Mouse (Mus musculus) liver, postnatal 0 days (tissue): ENCODE results near the gene Sh3glb1. TPM values are rescaled to one million over a fixed set of nuclear protein-coding genes. Genes with fewer than 3 reads are reported as not detected.

Experiments used
- ATAC-seq: fragments of 200-750 bp; cut with Nextera tagmentation; 2 replicates; pipeline ENCODE4 v1.8.0; 2017; ENCODE audit warnings: mild to moderate bottlenecking, moderate library complexity
- DNase-seq: peaks from one replicate; pipeline ENCODE4 v3.0.0-alpha.2; 2016
- H3K27ac ChIP-seq: fragments of 300-500 bp; sonication (generic); 2 replicates; pipeline ENCODE4 v1.5.1; 2014; ENCODE audit warnings: antibody characterized with exemption, moderate library complexity, mild to moderate bottlenecking, low read depth
- H3K27me3 ChIP-seq: fragments of 300-500 bp; sonication (generic); 2 replicates; pipeline ENCODE4 v1.6.1; 2014; ENCODE audit warnings: low read length, control low read depth, mixed read lengths; ENCODE audit not compliant: insufficient read depth
- H3K36me3 ChIP-seq: fragments of 300-500 bp; sonication (generic); replicated peaks from 2 replicates; pipeline ENCODE4 v1.6.1; 2014; ENCODE audit warnings: mild to moderate bottlenecking, control low read depth, low read length, moderate library complexity, mixed read lengths; ENCODE audit not compliant: insufficient read depth
- H3K4me1 ChIP-seq: fragments of 300-500 bp; sonication (generic); 2 replicates; pipeline ENCODE4 v1.6.1; 2014; ENCODE audit warnings: antibody characterized with exemption, mild to moderate bottlenecking, control low read depth; ENCODE audit not compliant: insufficient read depth
- H3K4me2 ChIP-seq: fragments of 300-500 bp; sonication (generic); 2 replicates; pipeline ENCODE4 v1.6.1; 2014; ENCODE audit warnings: low read depth, mild to moderate bottlenecking, low read length, moderate library complexity, mixed read lengths
- H3K4me3 ChIP-seq: fragments of 300-500 bp; sonication (generic); 2 replicates; pipeline ENCODE4 v1.5.1; 2014; ENCODE audit warnings: low read depth, low read length
- H3K9ac ChIP-seq: fragments of 300-500 bp; sonication (generic); replicated peaks from 2 replicates; pipeline ENCODE4 v1.6.1; 2014; ENCODE audit warnings: mild to moderate bottlenecking, moderate library complexity
- H3K9me3 ChIP-seq: fragments of 300-500 bp; sonication (generic); 2 replicates; pipeline ENCODE4 v1.6.1; 2016; ENCODE audit warnings: mild to moderate bottlenecking, control low read depth, low read length, mixed read lengths
- CTCF ChIP-seq: sonication (generic); IDR thresholded peaks from 2 replicates; pipeline ENCODE4 v1.5.1; 2016; ENCODE audit warnings: antibody characterized with exemption, low read depth
- EP300 ChIP-seq: IDR thresholded peaks from 2 replicates; pipeline ENCODE4 v1.6.1; 2016; ENCODE audit warnings: antibody characterized with exemption, low read depth, mild to moderate bottlenecking
- WGBS: fragments of 180-500 bp; shearing (Covaris S2); extraction: QIAGEN DNeasy Blood & Tissue Kit; methylation state at CpG from one replicate; pipeline ENCODE4 v1.1.7; 2014; ENCODE audit not compliant: insufficient replicate concordance; 5-methylcytosine and 5-hydroxymethylcytosine counted together
- polyA plus RNA-seq: library from polyadenylated mRNA; unstranded; fragments of >200 nt; fragmentation: Nextera tagmentation; extraction: Ambion mirVana; gene quantifications from 2 replicates; pipeline ENCODE4 v1.2.1, GENCODE M21; 2015

Sh3glb1 gene
- polyA plus RNA-seq, 1 experiment from 2014 or later: 84.8 TPM

DNA sequence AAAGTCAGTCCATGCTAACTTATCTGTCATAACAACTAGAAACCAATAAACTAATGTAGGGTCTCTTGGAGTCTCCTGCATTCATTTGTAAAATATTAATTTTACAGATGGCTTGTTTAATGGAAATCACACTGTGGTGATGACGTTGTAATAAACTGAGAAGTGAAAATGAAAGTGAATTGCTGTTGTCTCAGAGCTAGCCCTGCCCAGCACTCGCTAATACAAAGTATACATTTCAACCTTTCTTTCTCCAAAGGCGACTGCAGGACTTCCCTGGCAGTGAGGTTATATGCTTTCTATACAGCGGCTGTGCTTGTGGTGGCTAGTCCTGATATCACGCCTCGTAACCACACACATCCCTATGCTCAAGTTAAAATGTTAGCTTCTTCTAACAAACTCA is 16.2 kb downstream of the Sh3glb1 start:
- Histone ChIP-seq H3K36me3 (peaks cover 50% of the 10 kb centered on the region), H3K4me2 (peak overlapping the region; percentile 44), H3K27ac (no peak overlapping the region), H3K9ac (peak overlapping the region; percentile 30; the same call in 1 of the 2 replicates), H3K27me3 (no peaks in the 10 kb centered on the region), H3K4me3 (no peak overlapping the region), H3K9me3 (no peaks in the 10 kb centered on the region), H3K4me1 (peaks cover 1% of the 10 kb centered on the region; the same call in 1 of the 2 replicates)
- DNase-seq (no peak), ATAC-seq (no peak)
- 60% methylated on average over 6 of the region's 6 CpGs for WGBS
- TF ChIP-seq EP300 (no peak), CTCF (no peak)

DNA sequence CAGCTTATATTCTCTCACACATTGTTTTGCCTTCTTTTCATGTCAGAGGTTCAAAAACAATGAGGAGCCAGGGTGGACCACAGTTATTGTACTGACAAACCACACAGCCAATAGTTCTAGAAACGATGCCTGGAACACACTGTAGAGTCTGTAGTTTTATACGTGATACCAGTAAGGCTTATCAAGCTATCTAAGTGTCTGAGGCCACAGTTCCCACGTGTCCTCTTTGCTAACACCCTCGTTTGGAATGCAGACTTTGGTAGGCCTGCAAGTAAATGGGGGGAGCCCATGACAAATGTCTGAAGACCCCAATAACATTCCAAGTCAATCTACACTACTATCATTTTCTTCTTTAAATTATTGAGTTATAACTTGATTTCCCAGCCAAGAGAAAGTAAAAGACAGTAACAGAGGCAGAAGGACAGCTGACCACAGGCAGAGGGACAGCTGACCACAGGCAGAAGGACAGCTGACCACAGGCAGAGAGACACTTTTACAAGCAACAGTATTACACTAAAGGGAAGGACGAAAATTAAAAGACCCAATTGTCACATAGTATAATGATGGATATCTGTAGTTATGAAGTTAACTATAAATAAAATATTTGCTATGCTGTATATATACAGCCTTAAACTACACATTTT is 21.2 kb downstream of the Sh3glb1 start:
- WGBS: 52% methylated on average over 5 of the region's 5 CpGs
- DNase-seq (no peak), ATAC-seq (no peak)
- H3K36me3 ChIP-seq: peaks cover 72% of the 10 kb centered on the region
- H3K4me1 ChIP-seq: peaks cover 6% of the 10 kb centered on the region; the same call in 1 of the 2 replicates
- no peaks in the 10 kb centered on the region for H3K27me3 ChIP-seq
- no peak overlapping the region for H3K27ac ChIP-seq
- H3K4me3 ChIP-seq: no peak overlapping the region
- H3K9me3 ChIP-seq: no peaks in the 10 kb centered on the region
- TF ChIP-seq EP300 (no peak), CTCF (no peak)
- H3K4me2 ChIP-seq: no peak overlapping the region
- H3K9ac ChIP-seq: no peak overlapping the region

DNA sequence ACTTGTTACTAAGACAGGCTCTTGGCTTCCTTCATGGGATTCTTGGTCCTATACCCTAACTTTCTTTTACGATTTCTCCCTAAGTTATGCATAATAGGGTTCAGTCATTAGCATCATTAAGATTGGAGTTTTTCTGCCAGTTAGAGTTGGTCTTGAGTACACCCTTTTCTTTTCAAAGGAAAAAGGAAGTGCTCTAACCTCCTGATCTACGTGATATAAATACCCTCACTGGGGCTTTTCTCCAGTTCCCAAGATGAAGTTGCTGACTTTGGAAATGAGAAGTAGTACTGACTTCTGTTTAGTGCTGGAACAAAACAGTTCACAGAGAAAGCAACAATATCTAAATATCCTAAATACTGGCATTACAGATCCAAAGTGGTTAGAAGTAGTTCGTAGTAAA is 22.2 kb downstream of the Sh3glb1 start:
- peaks cover 79% of the 10 kb centered on the region for H3K36me3 ChIP-seq
- no peak for ATAC-seq
- H3K27me3 ChIP-seq: no peaks in the 10 kb centered on the region
- peaks cover 6% of the 10 kb centered on the region; the same call in 1 of the 2 replicates for H3K4me1 ChIP-seq
- TF ChIP-seq EP300 (no peak), CTCF (no peak)
- H3K4me2 ChIP-seq: no peak overlapping the region
- H3K27ac ChIP-seq: 0 out of 2 replicates have a peak overlapping the region, but pooled peaks have one; percentile 48
- DNase-seq: no peak
- no peak overlapping the region for H3K9ac ChIP-seq
- 62% methylated on average over 3 of the region's 3 CpGs for WGBS
- H3K9me3 ChIP-seq: no peaks in the 10 kb centered on the region
- no peak overlapping the region for H3K4me3 ChIP-seq

DNA sequence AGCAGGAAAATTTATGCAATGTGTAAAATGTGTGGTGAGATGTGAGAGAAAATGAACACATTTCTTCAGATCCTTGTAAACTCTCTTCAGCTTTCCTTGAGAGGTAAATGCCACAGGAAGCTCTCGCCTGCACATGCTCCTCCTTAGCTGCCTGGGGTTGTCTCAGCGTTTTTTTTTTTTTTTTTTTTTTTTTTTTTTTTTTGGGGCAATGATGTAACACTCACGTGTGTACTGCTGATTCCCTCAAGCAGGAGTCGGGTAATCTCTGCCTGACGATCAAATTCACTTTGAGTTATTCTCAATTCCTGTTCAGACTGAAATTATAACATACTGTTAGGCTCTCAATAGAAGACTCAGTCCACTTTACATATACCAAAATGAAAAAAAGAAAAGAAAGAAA is 23.0 kb downstream of the Sh3glb1 start:
- Histone ChIP-seq H3K9me3 (no peaks in the 10 kb centered on the region), H3K4me3 (no peak overlapping the region), H3K36me3 (peaks cover 80% of the 10 kb centered on the region), H3K9ac (no peak overlapping the region), H3K27ac (0 out of 2 replicates have a peak overlapping the region, but pooled peaks have one; percentile 48), H3K4me2 (no peak overlapping the region), H3K27me3 (no peaks in the 10 kb centered on the region), H3K4me1 (peaks cover 6% of the 10 kb centered on the region; the same call in 1 of the 2 replicates)
- TF ChIP-seq CTCF (no peak), EP300 (no peak)
- ATAC-seq (no peak), DNase-seq (no peak)
- 36% methylated on average over 5 of the region's 5 CpGs for WGBS

DNA sequence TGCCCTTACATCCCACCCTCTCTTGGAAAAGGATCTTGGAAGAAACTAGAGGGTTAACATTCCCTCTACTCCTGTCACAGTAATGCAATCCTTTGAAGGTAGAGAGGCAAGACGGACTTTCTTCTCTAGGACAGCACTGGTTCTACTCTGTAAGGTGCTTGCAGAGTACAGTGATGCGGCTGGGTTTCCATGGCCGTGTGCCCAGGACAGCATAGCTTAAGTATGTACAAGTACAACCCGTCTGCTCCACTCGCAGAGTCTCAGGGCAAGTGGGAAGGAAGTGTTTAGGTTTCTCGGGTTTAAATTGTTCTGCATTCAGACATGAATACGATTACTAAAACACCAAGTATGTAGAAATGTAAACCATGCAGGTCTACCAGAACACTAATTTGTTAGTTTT is 25.2 kb downstream of the Sh3glb1 start:
- DNase-seq: no peak
- Histone ChIP-seq H3K9me3 (no peaks in the 10 kb centered on the region), H3K9ac (no peak overlapping the region), H3K27me3 (no peaks in the 10 kb centered on the region), H3K36me3 (peaks cover 86% of the 10 kb centered on the region), H3K4me1 (peaks cover 6% of the 10 kb centered on the region; the same call in 1 of the 2 replicates), H3K4me3 (no peak overlapping the region), H3K27ac (no peak overlapping the region), H3K4me2 (no peak overlapping the region)
- 83% methylated on average over 7 of the region's 7 CpGs for WGBS
- ATAC-seq: no peak
- no peak for TF ChIP-seq EP300
- TF ChIP-seq CTCF: no peak

DNA sequence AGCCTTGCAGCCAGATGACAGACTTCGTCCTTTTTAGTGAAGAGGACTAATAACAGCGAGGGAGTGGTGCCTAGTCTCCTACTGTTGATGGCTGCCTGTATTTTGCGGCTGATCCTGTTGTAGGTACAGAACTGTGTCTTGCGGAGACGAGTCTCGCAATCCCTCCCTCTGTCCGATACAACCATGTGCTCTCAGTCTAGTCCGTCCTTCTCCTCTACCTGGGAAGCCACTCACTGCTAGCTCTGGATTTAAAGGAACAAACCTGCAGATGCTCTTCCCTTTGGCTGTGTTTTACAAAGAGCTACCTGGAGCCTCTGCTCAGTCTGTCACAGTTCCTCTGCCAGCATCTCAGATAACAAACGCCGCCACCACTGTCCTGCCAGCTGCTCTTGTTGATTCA is 26.1 kb downstream of the Sh3glb1 start:
- DNase-seq: no peak
- Histone ChIP-seq H3K4me3 (no peak overlapping the region), H3K27me3 (no peaks in the 10 kb centered on the region), H3K4me2 (no peak overlapping the region), H3K36me3 (peaks cover 88% of the 10 kb centered on the region), H3K27ac (no peak overlapping the region), H3K9me3 (no peaks in the 10 kb centered on the region), H3K9ac (no peak overlapping the region), H3K4me1 (peaks cover 6% of the 10 kb centered on the region; the same call in 1 of the 2 replicates)
- ATAC-seq: no peak
- WGBS: 85% methylated on average over 10 of the region's 10 CpGs
- TF ChIP-seq CTCF: no peak
- no peak for TF ChIP-seq EP300
